Mouse (Mus musculus) kidney, adult 2 months (tissue): ENCODE measurements around the gene Postn. TPM values are rescaled to one million over a fixed set of nuclear protein-coding genes. Genes with fewer than 3 reads are reported as not detected.
A peak's percentile ranks its signal among the peaks of the same experiment; 100 is the strongest.

Source experiments
- DNase-seq: peaks from one replicate; pipeline ENCODE4 v3.0.0; 2021
- H3K27ac ChIP-seq: fragments of 200-500 bp; 2 replicates; pipeline ENCODE4 v1.5.1; 2012; ENCODE audit warnings: low read depth, low read length, control low read depth, inconsistent platforms; ENCODE audit not compliant: insufficient read depth
- H3K27me3 ChIP-seq: fragments of 200-500 bp; replicated peaks from 2 replicates; pipeline ENCODE4 v1.6.1; 2012; ENCODE audit warnings: mild to moderate bottlenecking, moderate library complexity, low read length, inconsistent platforms; ENCODE audit not compliant: control insufficient read depth, insufficient read depth
- H3K36me3 ChIP-seq: fragments of 200-500 bp; 2 replicates; pipeline ENCODE4 v1.6.1; 2012; ENCODE audit warnings: mild to moderate bottlenecking, moderate library complexity, low read length, inconsistent platforms; ENCODE audit not compliant: control insufficient read depth, insufficient read depth
- H3K4me1 ChIP-seq: fragments of 200-500 bp; 2 replicates; pipeline ENCODE4 v1.6.1; 2011; ENCODE audit warnings: low read length; ENCODE audit not compliant: control insufficient read depth, insufficient read depth
- H3K4me3 ChIP-seq: fragments of 200-500 bp; 2 replicates; pipeline ENCODE4 v1.5.1; 2011; ENCODE audit warnings: mild to moderate bottlenecking, low read depth, low read length, control low read depth; ENCODE audit not compliant: insufficient read depth
- CTCF ChIP-seq: fragments of 200-500 bp; conservative IDR thresholded peaks from 2 replicates; pipeline ENCODE4 v1.5.1; 2011; ENCODE audit warnings: low read depth, mild to moderate bottlenecking, control low read depth, low read length, moderate library complexity, mixed read lengths; ENCODE audit not compliant: insufficient read depth, insufficient read length
- POLR2A ChIP-seq: fragments of 200-500 bp; IDR thresholded peaks from one replicate; pipeline ENCODE4 v1.6.1; 2011; ENCODE audit warnings: low read depth, low read length, control low read depth
- WGBS: fragments of 180-500 bp; shearing (Covaris S2); methylation state at CpG from one replicate; pipeline ENCODE4 v1.1.7; 2018; 5-methylcytosine and 5-hydroxymethylcytosine counted together
- polyA plus RNA-seq: library from polyadenylated mRNA; depleted of rRNA; stranded (reverse); fragments of >200 nt; gene quantifications from 2 replicates; pipeline ENCODE4 v1.2.3, GENCODE M21; 2012

Postn gene
- polyA plus RNA-seq, 1 experiment: 3.5 TPM

- no peaks in the 10 kb centered on the region for H3K4me1 ChIP-seq
- H3K36me3 ChIP-seq: no peaks in the 10 kb centered on the region
- no peak for TF ChIP-seq POLR2A
- no peak for TF ChIP-seq CTCF
- H3K27ac ChIP-seq: no peak overlapping the region
- 64% methylated on average over 6 of the region's 6 CpGs for WGBS
- no peak for DNase-seq
- H3K27me3 ChIP-seq: no peaks in the 10 kb centered on the region
- no peak overlapping the region for H3K4me3 ChIP-seq
Measured at GRCm38 (mm10) chr3:54372625-54373024, 11.7 kb downstream of the Postn start.

DNA sequence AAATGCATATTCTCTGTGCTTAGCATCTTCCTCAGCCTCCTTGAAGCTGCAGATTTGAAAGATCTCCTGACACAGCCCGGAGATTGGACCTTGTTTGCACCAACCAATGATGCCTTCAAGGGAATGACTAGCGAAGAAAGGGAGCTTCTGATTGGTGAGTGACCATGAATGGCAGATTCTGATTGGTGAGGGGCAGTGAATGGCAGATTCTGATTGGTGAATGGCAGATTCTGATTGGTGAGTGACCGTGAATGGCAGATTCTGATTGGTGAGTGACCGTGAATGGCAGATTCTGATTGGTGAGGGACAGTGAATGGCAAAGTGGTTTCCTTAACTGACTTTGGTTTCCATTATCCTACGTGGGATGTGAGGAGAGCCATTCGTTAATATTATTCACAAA, 15.1 kb downstream of the Postn start:
- Histone ChIP-seq H3K4me3 (no peak overlapping the region), H3K27me3 (no peaks in the 10 kb centered on the region), H3K4me1 (no peaks in the 10 kb centered on the region), H3K27ac (no peak overlapping the region), H3K36me3 (no peaks in the 10 kb centered on the region)
- WGBS: 95% methylated on average over 6 of the region's 6 CpGs
- no peak for DNase-seq
- TF ChIP-seq POLR2A (no peak), CTCF (no peak)

- Histone ChIP-seq H3K36me3 (no peaks in the 10 kb centered on the region), H3K4me1 (no peaks in the 10 kb centered on the region), H3K4me3 (no peak overlapping the region), H3K27ac (no peak overlapping the region), H3K27me3 (no peaks in the 10 kb centered on the region)
- TF ChIP-seq POLR2A (no peak), CTCF (no peak)
- 27% methylated on average over 2 of the region's 2 CpGs for WGBS
- DNase-seq: no peak
Measured at GRCm38 (mm10) chr3:54377647-54378046, 16.7 kb downstream of the Postn start.

DNA sequence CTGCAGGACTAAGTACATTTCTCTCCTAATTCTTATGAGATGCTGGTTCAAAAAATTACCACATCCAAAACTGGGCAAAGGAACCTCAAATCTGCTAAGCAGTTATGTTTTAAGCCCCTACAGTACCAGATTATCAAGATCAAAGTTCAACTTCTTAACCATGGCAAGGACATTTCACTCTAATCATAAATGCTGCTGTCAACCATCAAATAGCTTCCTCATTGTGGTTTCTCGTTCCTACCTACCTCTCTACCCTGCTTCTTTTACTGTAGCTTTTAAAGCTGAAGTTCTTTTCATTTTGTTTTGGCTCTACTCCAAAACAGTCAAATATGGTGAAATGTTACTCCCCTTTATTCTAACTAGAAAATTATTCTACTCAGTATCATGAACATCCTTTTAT, 17.2 kb downstream of the Postn start:
- no peak overlapping the region for H3K27ac ChIP-seq
- no peak overlapping the region for H3K4me3 ChIP-seq
- TF ChIP-seq CTCF (no peak), POLR2A (no peak)
- H3K4me1 ChIP-seq: no peaks in the 10 kb centered on the region
- no peaks in the 10 kb centered on the region for H3K36me3 ChIP-seq
- no peaks in the 10 kb centered on the region for H3K27me3 ChIP-seq
- WGBS: 60% methylated on average over 1 of the region's 1 CpGs
- DNase-seq: no peak

GRCm38 (mm10) chr3:54379981-54380380, 19.1 kb downstream of the Postn start:
- no peak for TF ChIP-seq POLR2A
- no peak for TF ChIP-seq CTCF
- no peak overlapping the region for H3K4me3 ChIP-seq
- H3K27ac ChIP-seq: no peak overlapping the region
- no peaks in the 10 kb centered on the region for H3K36me3 ChIP-seq
- peak; percentile 9 for DNase-seq
- H3K27me3 ChIP-seq: no peaks in the 10 kb centered on the region
- WGBS: 50% methylated on average over 4 of the region's 4 CpGs
- H3K4me1 ChIP-seq: no peaks in the 10 kb centered on the region

- Histone ChIP-seq H3K4me1 (no peaks in the 10 kb centered on the region), H3K27ac (no peak overlapping the region)
- 29% methylated on average over 2 of the region's 2 CpGs for WGBS
Measured at GRCm38 (mm10) chr3:54399321-54399720, 38.4 kb downstream of the Postn start.

DNA sequence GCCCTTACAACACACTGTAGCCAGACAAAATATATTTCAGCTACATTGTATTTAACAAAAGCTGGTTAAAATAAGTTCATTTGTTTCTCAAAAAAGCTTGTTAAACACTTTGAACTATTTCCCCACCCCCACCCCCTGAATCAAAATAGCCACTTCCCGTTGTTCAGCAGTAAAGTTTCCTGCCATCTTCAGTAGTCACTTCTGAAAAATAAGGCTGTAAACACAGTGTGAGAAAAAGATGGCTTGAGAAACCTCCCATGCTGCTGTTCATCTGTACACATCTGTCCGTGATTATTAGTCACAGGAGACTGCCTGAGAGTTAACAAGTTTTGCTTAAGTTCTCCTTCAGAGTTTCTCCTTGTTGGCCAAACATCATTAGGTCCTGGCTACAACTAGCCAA, 39.0 kb downstream of the Postn start:
- no peak for DNase-seq
- 44% methylated on average over 2 of the region's 2 CpGs for WGBS
- Histone ChIP-seq H3K4me1 (no peaks in the 10 kb centered on the region), H3K36me3 (no peaks in the 10 kb centered on the region), H3K27ac (no peak overlapping the region), H3K4me3 (no peak overlapping the region), H3K27me3 (no peaks in the 10 kb centered on the region)
- TF ChIP-seq POLR2A (no peak), CTCF (no peak)

More at GRCm38 (mm10) chr3:54399321-54399720, 38.4 kb downstream of the Postn start:
- Histone ChIP-seq H3K36me3 (no peaks in the 10 kb centered on the region), H3K4me3 (no peak overlapping the region), H3K27me3 (no peaks in the 10 kb centered on the region)
- no peak for DNase-seq
- no peak for TF ChIP-seq POLR2A
- TF ChIP-seq CTCF: no peak

DNA sequence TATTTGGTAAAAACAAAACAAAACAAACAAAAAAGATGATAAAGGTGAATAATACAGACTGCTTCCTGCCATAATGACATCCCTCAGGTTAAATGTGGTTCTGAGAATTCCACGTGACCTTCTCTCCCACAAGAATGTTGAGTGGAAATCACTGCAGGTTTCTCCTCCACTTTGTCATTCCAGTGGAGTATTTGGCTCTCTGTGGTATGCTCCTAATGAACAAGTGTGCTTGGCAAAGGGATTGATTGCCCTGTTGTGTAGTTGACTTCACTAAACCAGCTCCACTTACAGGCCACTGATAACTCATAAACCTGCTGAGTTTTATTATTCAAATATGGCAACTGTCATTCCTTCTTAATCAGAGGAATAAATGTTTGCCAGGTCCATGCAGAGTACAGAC, 39.7 kb downstream of the Postn start:
- H3K27me3 ChIP-seq: no peaks in the 10 kb centered on the region
- DNase-seq: no peak
- H3K27ac ChIP-seq: no peak overlapping the region
- 87% methylated on average over 1 of the region's 1 CpGs for WGBS
- no peaks in the 10 kb centered on the region for H3K4me1 ChIP-seq
- no peak overlapping the region for H3K4me3 ChIP-seq
- TF ChIP-seq CTCF (no peak), POLR2A (no peak)
- H3K36me3 ChIP-seq: no peaks in the 10 kb centered on the region
